Mouse (Mus musculus) kidney, postnatal 4 days (tissue): ENCODE results near the gene Alpk3.
A peak's percentile ranks its signal among the peaks of the same experiment; 100 is the strongest.

ENCODE experiments used
- DNase-seq, 2 experiments: peaks; one replicate each; pipeline ENCODE4 v3.0.0; 2021; ENCODE audit warnings: mixed read lengths in 2 of 2

Gene Alpk3

DNA sequence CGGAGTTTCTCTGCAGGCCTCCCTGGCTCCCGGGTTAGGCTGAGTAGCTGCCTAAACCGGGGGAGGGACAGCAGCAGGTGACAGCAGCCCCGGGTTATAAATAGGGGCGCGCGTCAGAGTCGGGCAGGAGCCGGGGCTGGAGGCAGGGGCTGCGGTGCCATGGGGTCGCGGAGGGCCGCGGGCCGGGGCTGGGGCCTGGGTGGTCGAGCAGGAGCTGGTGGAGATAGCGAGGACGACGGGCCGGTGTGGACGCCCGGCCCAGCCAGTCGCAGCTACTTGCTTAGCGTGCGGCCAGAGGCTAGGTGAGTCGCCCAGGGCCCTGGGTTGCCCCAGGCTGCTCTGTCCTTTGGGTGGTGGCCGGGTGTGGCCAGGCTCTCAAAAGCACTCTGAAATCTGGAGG lies at the start of gene Alpk3:
TSS of gene Alpk3 (plus strand) at position 130 of the 400 bp plus-strand sequence.
- DNase-seq, result peak in 1 of 2 experiments; percentile 30

GRCm38 (mm10) chr7:81008285-81008684 lies 49.1 kb upstream of the Alpk3 start:
- DNase-seq, result no peak

GRCm38 (mm10) chr7:81011576-81011975 lies 45.8 kb upstream of the Alpk3 start:
- DNase-seq, result no peak

DNA sequence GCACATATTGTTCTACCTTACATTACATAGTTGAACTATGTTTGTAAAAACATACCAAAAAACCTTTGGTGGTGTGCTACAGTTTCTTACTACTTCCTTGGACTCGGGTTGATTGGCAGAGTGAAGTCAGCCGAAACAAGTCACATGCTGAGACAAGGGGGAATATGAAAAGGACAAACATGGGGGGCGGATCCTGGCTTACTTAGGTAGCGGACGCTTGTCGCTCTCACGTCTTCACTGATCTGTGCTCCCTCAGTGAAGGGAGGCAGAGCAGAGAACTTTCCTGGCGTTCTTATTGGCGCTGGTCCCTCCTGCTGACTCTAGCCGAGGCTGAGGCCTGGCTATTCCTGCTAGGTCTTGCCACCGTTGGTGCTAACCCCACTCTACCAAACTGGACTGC lies 37.1 kb upstream of the Alpk3 start:
- no peak for DNase-seq

DNA sequence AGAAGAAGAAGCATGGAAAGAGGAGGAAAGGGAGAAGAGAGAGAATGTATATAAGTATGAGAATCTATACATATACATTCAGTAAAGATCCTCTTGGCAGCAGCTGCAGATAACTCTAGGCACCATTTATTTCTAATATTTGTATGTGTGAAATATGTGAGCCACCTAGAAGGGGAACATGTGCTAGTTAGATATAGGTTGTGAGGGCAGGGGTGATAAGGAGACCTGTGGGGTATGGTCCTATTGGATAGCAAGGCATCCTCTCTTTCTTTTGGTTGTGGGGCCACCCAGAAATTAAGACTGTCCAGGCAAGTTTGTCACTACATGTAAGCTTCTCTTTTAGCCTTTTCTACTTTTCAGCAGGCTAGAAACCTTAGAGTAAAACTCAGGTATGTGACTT lies 34.7 kb upstream of the Alpk3 start:
- DNase-seq, result no peak

- DNase-seq, result no peak
Observed at GRCm38 (mm10) chr7:81024118-81024517, 33.3 kb upstream of the Alpk3 start.

GRCm38 (mm10) chr7:81024651-81025050 lies 32.7 kb upstream of the Alpk3 start:
- no peak for DNase-seq

GRCm38 (mm10) chr7:81025751-81026150 lies 31.6 kb upstream of the Alpk3 start:
- no peak for DNase-seq

- DNase-seq, result peak in 1 of 2 experiments; percentile 42
Observed at GRCm38 (mm10) chr7:81039711-81040110, 17.7 kb upstream of the Alpk3 start.

DNA sequence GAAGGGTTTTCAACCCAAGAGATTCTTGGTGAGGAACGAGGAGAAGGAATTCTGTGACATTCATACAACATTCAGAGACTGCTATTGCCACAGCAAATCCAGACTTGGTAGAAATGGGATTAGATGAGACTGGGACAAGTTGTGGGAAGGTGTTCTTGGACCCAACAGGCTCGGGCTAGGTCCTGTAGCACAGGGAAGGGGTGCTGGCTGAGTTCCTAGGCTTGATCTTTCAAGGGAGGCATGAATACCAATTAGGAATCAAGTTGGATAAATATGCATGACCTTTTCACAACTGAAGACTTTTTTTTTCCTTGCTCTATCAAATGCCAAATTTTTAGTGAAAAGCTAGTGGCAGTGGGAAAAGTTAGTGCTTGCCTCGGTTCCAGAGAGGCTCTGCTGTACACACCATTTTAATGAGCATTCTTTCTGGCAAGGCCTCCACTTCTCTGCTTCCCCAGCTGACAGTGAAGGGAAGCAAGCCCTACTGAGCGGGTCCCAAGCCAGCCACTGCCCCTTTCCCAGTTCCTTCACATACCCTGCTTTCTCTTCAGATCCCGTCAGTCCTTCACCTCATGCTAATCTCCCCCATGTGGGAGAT lies 14.3 kb upstream of the Alpk3 start:
- DNase-seq, result no peak

GRCm38 (mm10) chr7:81047847-81048246 lies 9.6 kb upstream of the Alpk3 start:
- DNase-seq, result no peak

GRCm38 (mm10) chr7:81048513-81048912 lies 8.9 kb upstream of the Alpk3 start:
- no peak for DNase-seq

DNA sequence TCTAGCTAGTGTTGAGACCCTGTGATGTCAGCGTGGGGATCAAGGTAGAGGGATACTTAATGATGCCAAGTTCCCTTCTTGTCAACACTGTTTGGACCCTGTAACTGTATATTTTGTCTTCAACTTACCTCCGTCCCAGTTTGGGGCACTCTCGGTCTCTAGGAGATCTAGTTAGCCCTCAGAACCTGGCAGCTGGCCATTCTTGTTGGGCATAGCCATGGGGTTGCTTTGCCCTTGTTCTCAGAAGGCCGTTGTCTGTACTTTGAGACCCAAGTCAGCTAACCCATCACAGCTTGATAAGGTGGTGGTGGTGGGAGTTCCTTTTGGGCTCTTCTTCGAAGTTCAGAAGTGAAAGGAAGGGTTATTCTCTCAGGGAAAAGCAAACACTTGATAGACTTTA lies 7.4 kb upstream of the Alpk3 start:
- no peak for DNase-seq

GRCm38 (mm10) chr7:81055709-81056370 lies 1.6 kb upstream of the Alpk3 start:
- no peak for DNase-seq

DNA sequence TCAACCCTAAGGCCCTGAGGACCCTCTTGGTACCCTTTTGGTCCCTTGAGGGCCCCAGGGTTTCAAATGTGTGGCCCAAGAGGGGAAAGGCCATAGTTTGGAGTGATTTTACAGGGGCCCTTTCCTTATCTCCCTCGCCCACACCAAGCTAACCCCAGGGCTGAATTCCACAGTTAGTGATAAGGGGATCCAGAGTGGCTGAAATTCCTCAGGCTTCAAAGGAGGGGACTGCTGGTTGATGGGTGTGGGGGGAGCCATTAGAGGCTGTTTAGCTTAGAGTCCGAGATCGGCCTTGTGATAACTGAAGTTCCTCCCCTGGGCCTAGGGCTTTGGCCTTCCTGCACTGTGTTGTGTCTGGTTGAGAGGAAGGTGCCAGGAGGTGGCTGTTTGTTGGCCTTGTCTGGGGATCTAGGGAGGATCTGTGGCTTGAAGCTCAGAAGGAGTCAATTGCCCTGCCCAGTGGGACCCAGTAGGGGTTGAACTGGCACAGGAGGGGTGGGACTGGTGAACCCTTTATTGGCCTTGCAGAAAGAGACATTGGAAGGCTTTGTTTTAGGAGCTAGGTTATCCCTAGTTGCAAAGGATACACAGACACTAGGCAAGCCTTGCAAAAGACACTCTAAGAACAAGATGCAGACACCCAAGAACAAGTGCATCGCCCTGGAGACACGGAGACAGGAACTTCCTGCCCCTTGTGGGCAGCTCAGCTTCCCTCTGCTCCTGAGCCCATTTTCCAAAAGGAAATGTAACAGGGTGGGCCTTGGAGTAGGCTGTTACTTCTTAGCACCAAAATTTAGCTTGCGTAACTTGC lies 706 bp downstream of the Alpk3 start:
- no peak for DNase-seq

GRCm38 (mm10) chr7:81058712-81059154 lies 1.3 kb downstream of the Alpk3 start:
- no peak for DNase-seq

DNA sequence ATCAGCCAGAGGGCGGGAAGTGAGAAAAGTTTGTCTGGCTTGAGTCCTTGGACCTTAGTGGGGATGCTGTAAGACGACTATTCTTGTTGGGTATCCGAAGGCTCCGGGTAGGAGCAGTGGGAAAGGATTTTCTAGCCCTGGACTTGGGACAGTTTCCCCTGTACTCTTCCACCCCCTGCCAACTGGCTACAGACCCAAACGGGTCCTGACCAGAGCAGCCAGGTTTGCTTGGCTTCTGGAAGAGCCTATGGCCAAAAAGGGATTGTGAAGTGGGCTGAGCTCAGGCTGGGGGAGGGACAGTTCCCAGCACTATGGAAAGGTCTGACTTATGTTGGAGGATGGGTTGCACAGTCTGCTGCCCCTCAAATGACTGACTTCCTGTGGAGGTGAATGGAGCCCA lies 2.0 kb downstream of the Alpk3 start:
- no peak for DNase-seq

GRCm38 (mm10) chr7:81060908-81061307 lies 3.5 kb downstream of the Alpk3 start:
- peak; percentile 49 to 65 for DNase-seq

DNA sequence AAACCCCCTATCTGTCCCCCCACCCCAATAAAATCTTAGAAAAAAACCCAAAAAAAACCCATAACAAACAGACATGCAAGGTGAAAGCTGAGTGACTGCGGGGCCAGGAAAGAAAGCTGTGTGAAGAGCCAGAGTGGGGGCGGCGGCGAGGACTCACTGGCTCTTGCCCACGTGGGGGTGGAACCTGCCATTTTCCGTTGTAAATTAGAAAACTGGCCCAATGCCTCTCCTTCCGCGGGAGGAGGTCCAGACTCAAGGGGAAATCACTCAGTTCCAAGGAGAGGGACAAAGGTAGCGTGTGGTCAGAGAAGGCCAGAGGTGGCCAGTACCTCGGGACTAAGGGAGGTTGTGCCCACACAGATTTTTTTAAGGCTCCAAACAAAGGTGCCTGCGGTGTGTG lies 4.5 kb downstream of the Alpk3 start:
- peak in 1 of 2 experiments; percentile 42 for DNase-seq

GRCm38 (mm10) chr7:81063332-81063731 lies 5.9 kb downstream of the Alpk3 start:
- DNase-seq, result no peak

DNA sequence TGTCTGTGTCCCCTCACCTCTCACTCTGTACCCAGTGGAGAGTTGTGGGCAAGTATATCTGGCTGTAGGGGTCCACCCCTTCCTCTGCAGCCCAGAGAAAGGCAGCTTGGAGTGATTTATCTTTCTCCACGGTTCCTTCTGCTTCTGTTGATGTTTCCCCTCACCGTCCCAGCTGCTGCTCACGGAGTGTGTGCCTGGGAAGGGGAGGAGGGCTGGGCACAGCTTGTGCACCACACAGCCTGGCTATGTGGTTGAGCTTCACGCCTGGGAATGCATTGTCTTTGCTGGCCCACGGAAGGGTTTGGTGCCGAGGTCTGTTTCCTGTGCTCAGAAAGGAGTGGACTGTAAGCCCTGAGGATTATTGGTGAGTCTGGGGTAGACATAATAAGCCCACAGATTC lies 9.3 kb downstream of the Alpk3 start:
- peak in 1 of 2 experiments; percentile 33 for DNase-seq

DNA sequence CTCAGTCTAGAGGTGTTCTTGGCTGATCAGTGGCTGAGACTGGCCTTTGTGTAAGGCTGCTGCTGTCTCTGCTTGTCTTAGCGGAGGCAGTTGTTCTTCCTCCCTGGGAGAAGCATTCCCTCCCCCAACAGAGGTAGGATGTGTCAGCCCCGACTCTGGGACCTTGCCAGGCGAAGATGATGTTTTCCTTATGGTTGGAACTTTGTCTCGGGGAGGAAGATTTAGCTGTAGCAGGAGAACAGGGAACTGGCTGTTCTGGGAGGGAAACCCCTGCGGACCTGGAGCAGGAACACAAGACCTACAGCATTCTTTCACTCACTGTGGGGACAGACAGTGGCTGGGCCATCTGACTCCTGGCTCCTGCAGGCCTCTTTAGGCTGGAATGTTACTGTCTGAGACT lies 15.1 kb downstream of the Alpk3 start:
- peak; percentile 60 to 65 for DNase-seq

DNA sequence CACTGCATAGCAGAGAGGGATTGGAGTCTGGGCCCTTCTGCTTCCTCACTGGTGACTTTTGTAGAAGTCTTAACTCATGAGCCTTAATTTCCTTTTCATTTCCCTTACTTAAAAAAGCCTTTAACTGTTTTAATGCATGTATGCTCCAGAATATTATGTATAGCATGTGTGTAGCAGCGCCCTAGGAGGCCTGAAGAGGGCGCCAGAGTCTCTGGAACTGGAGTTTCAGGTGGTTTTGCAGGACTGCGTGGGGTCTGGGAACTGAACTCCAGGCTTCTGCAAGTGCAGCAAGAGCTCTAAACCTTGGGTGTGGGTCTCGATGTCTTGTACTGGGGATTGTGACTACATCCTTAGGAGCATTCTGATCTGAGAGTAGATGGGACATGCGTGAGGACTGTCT lies 15.9 kb downstream of the Alpk3 start:
- DNase-seq, result no peak

- DNase-seq, result peak in 1 of 2 experiments; percentile 45
Observed at GRCm38 (mm10) chr7:81074546-81074945, 17.1 kb downstream of the Alpk3 start.
